Mouse (Mus musculus): ENCODE data around the gene Rasgrf1.

DNA sequence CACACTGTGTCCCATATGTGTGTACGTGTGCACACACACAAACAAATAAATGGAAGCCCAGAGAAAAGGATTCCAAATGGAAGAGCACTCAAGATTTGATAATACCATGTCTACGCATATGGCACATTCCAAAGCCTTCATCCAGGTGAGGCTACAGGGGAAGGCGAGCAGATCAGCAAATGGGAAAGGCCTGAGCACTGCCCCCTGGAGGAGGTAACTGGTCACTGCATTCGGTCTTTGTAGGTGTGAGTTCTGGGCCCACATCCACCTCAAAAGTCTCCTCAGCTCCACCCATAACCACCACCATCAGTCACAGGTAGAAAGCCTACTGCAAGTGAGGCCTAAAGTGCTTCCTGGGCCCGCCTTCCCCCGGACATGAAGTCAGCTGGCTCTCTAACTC is 118.0 kb downstream of the Rasgrf1 start:
- no peak for TF ChIP-seq POLR2A (IDR thresholded peaks at IDR 0.05; ENCODE audit: low read depth, low read length)
- peak; percentile 16; the same call in 1 of the 2 replicates for TF ChIP-seq CTCF (conservative IDR thresholded peaks at IDR 0.05; ENCODE audit: insufficient read depth, insufficient read length, low read depth, low read length)

Measured in kidney, adult 2 months (tissue).